In genomic region chr2:31538745-31539144, GRCm38 (mm10) we compare ENCODE assay signal across 29 mouse cellular contexts.
"Had no signal": no experiment of that assay in that cellular context is flagged by ENCODE, and none has a peak within 500 bp of the region (broad histone marks: within the 10 kb centered on the region; RNA-seq: fewer than 3 reads in every experiment).

No protein-coding gene starts in this region.

- H3K27ac ChIP-seq: heart, embryonic 10.5 days; heart, embryonic 13.5 days; heart, embryonic 15.5 days; hindbrain, embryonic 10.5 days; hindbrain, embryonic 12.5 days; hindbrain, embryonic 13.5 days; hindbrain, embryonic 14.5 days; hindbrain, embryonic 15.5 days; hindbrain, postnatal 0 days; intestine, embryonic 15.5 days; kidney, embryonic 15.5 days; kidney, postnatal 0 days; layer of hippocampus, adult 2 months had no signal

- H3K27me3 ChIP-seq: hindbrain, embryonic 15.5 days; intestine, embryonic 15.5 days; kidney, embryonic 15.5 days had no signal

- H3K36me3 ChIP-seq: heart, embryonic 10.5 days; heart, embryonic 12.5 days; heart, embryonic 13.5 days; heart, embryonic 15.5 days; hindbrain, embryonic 10.5 days; hindbrain, embryonic 12.5 days; hindbrain, embryonic 13.5 days; hindbrain, embryonic 15.5 days; intestine, embryonic 15.5 days; kidney, embryonic 15.5 days had no signal

- H3K4me2 ChIP-seq: heart, embryonic 11.5 days; heart, embryonic 12.5 days; heart, embryonic 13.5 days; heart, embryonic 15.5 days; hindbrain, embryonic 12.5 days; hindbrain, embryonic 13.5 days; hindbrain, embryonic 14.5 days; hindbrain, embryonic 15.5 days; intestine, embryonic 15.5 days; kidney, embryonic 15.5 days had no signal

- H3K4me3 ChIP-seq: heart, embryonic 10.5 days; heart, embryonic 12.5 days; heart, embryonic 13.5 days; heart, embryonic 15.5 days; hindbrain, embryonic 10.5 days; hindbrain, embryonic 12.5 days; hindbrain, embryonic 13.5 days; hindbrain, embryonic 15.5 days; intestine, embryonic 15.5 days; kidney, embryonic 15.5 days; layer of hippocampus, adult 2 months had no signal

- H3K9me3 ChIP-seq: heart, embryonic 10.5 days; heart, embryonic 12.5 days; heart, embryonic 13.5 days; heart, embryonic 15.5 days; hindbrain, embryonic 10.5 days; hindbrain, embryonic 12.5 days; hindbrain, embryonic 13.5 days; hindbrain, embryonic 15.5 days; intestine, embryonic 15.5 days; kidney, embryonic 15.5 days had no signal

- DNase-seq: heart, postnatal 36 days; heart, postnatal 4 days; kidney, adult 11 months; kidney, adult 18-20 months; kidney, adult 2 months; kidney, adult 8-10 months; kidney, adult 9 months; kidney, postnatal 10 days; kidney, postnatal 14 days; kidney, postnatal 25 days; kidney, postnatal 36 days; kidney, postnatal 4 days; layer of hippocampus, adult 9-11 months; layer of hippocampus, postnatal 36 days had no signal

- H3K9ac ChIP-seq: heart, embryonic 12.5 days; heart, embryonic 13.5 days; heart, embryonic 15.5 days; hindbrain, embryonic 12.5 days; hindbrain, embryonic 13.5 days; hindbrain, embryonic 14.5 days; hindbrain, embryonic 15.5 days; intestine, embryonic 15.5 days; kidney, embryonic 15.5 days had no signal

- H3K4me1 ChIP-seq: hindbrain, embryonic 12.5 days; hindbrain, embryonic 13.5 days; hindbrain, embryonic 15.5 days; intestine, embryonic 15.5 days; kidney, embryonic 15.5 days had no signal
